ENCODE assay signal across 20 mouse cellular contexts in genomic region chr6:84357911-84358310, GRCm38 (mm10).
"Had no signal": no experiment of that assay in that cellular context is flagged by ENCODE, and none has a peak within 500 bp of the region (broad histone marks: within the 10 kb centered on the region; RNA-seq: fewer than 3 reads in every experiment).

No protein-coding gene starts in this region.

- H3K4me3 ChIP-seq: lung, embryonic 15.5 days; megakaryocyte, embryonic 14.5 days; midbrain, embryonic 13.5 days; midbrain, embryonic 15.5 days; neural tube, embryonic 12.5 days had no signal

- DNase-seq: liver, postnatal 0 days; lung, adult 2 months; lung, postnatal 14 days; lung, postnatal 36 days; retina, postnatal 1 day; right cerebral cortex, adult 18-20 months; right cerebral cortex, postnatal 25 days; right cerebral cortex, postnatal 4 days; spleen, adult 18-20 months; thymus, adult 18-20 months; thymus, postnatal 14 days; thymus, postnatal 36 days had no signal

- H3K9ac ChIP-seq: liver, postnatal 0 days; lung, embryonic 15.5 days; midbrain, embryonic 13.5 days; midbrain, embryonic 15.5 days; neural tube, embryonic 12.5 days had no signal

- H3K9me3 ChIP-seq: lung, embryonic 15.5 days; midbrain, embryonic 13.5 days; midbrain, embryonic 15.5 days; neural tube, embryonic 12.5 days had no signal

- H3K27me3 ChIP-seq: lung, embryonic 15.5 days; midbrain, embryonic 13.5 days; midbrain, embryonic 15.5 days; neural tube, embryonic 12.5 days had no signal

- H3K36me3 ChIP-seq: lung, embryonic 15.5 days; midbrain, embryonic 13.5 days; midbrain, embryonic 15.5 days; neural tube, embryonic 12.5 days had no signal

- H3K4me2 ChIP-seq: lung, embryonic 15.5 days; midbrain, embryonic 11.5 days; midbrain, embryonic 13.5 days; midbrain, embryonic 15.5 days; neural tube, embryonic 12.5 days had no signal

- ATAC-seq: liver, postnatal 0 days; lung, postnatal 0 days; midbrain, embryonic 13.5 days; midbrain, embryonic 15.5 days had no signal

- H3K4me1 ChIP-seq: lung, embryonic 15.5 days; megakaryocyte, embryonic 14.5 days; midbrain, embryonic 13.5 days; midbrain, embryonic 15.5 days; neural tube, embryonic 12.5 days had no signal

- H3K27ac ChIP-seq: lung, embryonic 15.5 days; macrophage; midbrain, embryonic 13.5 days; midbrain, embryonic 15.5 days; neural tube, embryonic 12.5 days had no signal
